Mouse (Mus musculus) forebrain, embryonic 16.5 days (tissue): ENCODE measurements at regions not wholly inside any gene's neighbourhood (a gene's known extent, or its start where the extent isn't known, plus 50 kb on each side); places are given as distances from the start of the nearest gene placed in this dataset.

Experiments
- ATAC-seq: fragments of 200-750 bp; cut with Nextera tagmentation; 2 replicates; pipeline ENCODE4 v1.8.0; 2017; ENCODE audit warnings: mild to moderate bottlenecking, moderate library complexity
- H3K27ac ChIP-seq: fragments of 300-500 bp; sonication (generic); 2 replicates; pipeline ENCODE4 v1.5.1; 2014; ENCODE audit warnings: low read length, control low read depth
- H3K27me3 ChIP-seq: fragments of 300-500 bp; sonication (generic); replicated peaks from 2 replicates; pipeline ENCODE4 v1.6.1; 2014; ENCODE audit warnings: low read length; ENCODE audit not compliant: control insufficient read depth, insufficient read depth
- H3K36me3 ChIP-seq: fragments of 300-500 bp; sonication (generic); 2 replicates; pipeline ENCODE4 v1.6.1; 2014; ENCODE audit not compliant: control insufficient read depth, insufficient read depth
- H3K4me1 ChIP-seq: fragments of 300-500 bp; sonication (generic); replicated peaks from 2 replicates; pipeline ENCODE4 v1.6.1; 2014; ENCODE audit warnings: low read length; ENCODE audit not compliant: control insufficient read depth, insufficient read depth
- H3K4me2 ChIP-seq: fragments of 300-500 bp; sonication (generic); 2 replicates; pipeline ENCODE4 v1.6.1; 2014; ENCODE audit warnings: mild to moderate bottlenecking, low read length, control low read depth
- H3K4me3 ChIP-seq: fragments of 300-500 bp; sonication (generic); replicated peaks from 2 replicates; pipeline ENCODE4 v1.5.1; 2014; ENCODE audit warnings: mild to moderate bottlenecking, low read length, control low read depth
- H3K9ac ChIP-seq: fragments of 300-500 bp; sonication (generic); replicated peaks from 2 replicates; pipeline ENCODE4 v1.6.1; 2014; ENCODE audit warnings: low read depth, low read length, control low read depth
- H3K9me3 ChIP-seq: fragments of 300-500 bp; sonication (generic); 2 replicates; pipeline ENCODE4 v1.6.1; 2016; ENCODE audit warnings: low read length; ENCODE audit not compliant: control insufficient read depth
- WGBS: fragments of 180-500 bp; shearing (Covaris S2); extraction: QIAGEN DNeasy Blood & Tissue Kit; methylation state at CpG from one replicate; pipeline ENCODE4 v1.1.7; 2014; 5-methylcytosine and 5-hydroxymethylcytosine counted together

DNA sequence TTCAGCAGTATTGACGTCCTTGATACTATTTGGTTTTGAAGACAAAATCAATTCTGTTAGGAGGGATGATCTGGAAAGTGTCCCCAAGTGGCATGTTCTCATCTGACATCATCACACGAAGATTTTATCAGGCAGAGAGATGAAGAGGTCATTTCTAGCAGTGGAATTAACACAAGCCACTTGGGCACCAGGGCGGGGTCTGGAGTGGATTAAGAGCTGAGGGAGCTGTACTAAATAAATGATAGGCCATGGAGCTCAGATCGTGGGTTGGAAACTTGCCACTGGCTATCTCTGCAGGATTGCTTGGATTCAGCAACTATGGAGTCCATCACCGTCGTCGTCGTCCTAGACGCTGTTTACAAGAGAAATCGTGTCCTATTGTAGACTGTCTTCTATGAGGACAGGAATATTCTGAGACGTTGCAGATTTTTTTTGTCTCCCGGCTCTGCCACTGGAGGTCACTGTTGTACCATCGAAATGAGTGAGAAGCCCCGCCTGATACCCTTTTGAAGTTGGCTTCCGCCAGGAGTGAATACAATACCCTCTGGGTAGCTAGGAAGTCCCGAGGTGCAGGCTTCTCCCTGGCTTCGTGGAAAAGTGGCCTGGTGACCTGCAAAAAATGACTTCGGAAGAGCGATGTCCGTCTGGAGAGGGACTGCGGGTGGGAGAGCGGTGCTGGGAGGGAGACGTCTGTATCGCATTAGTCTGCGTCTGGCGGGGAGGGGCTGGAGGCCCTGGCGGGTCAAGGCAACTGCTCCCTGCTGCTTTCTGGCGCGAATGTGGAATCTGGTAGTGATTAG is 67.1 kb upstream of the Ubash3b start:
- Histone ChIP-seq H3K4me1 (peaks cover 15% of the 10 kb centered on the region), H3K4me2 (peak overlapping the region; percentile 71), H3K4me3 (peak overlapping the region; percentile 44), H3K27ac (peak overlapping the region; percentile 85), H3K9me3 (no peaks in the 10 kb centered on the region), H3K9ac (peak overlapping the region; percentile 69), H3K27me3 (no peaks in the 10 kb centered on the region), H3K36me3 (no peaks in the 10 kb centered on the region)
- 5% methylated on average over 29 of the region's 29 CpGs for WGBS
- ATAC-seq, result peak; percentile 95

DNA sequence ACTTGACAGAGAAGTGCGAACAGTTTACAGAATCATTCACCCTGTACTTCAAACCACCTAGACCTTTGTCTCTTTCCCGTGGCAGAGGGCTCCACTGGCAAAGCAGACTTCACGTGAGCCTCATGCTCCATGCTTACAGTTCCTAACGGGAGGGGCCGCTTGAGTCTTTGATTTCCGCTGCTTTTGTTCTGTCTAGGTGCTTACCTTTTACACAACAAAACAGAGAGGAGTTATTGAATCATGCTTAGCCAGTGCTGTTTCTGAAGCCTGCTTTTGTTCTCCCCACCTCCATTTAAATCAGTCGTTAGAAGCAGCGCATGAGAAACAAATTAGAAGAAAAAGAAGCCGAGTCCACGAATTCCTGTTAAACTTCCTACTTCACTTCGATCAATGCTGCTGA is 61.9 kb upstream of the Ubash3b start:
- Histone ChIP-seq H3K27ac (no peak overlapping the region), H3K27me3 (no peaks in the 10 kb centered on the region), H3K4me3 (no peak overlapping the region), H3K9me3 (no peaks in the 10 kb centered on the region), H3K4me2 (no peak overlapping the region), H3K4me1 (peaks cover 6% of the 10 kb centered on the region), H3K9ac (no peak overlapping the region), H3K36me3 (no peaks in the 10 kb centered on the region)
- no peak; the same call in 1 of the 2 replicates for ATAC-seq
- WGBS, result 20% methylated on average over 11 of the region's 11 CpGs

DNA sequence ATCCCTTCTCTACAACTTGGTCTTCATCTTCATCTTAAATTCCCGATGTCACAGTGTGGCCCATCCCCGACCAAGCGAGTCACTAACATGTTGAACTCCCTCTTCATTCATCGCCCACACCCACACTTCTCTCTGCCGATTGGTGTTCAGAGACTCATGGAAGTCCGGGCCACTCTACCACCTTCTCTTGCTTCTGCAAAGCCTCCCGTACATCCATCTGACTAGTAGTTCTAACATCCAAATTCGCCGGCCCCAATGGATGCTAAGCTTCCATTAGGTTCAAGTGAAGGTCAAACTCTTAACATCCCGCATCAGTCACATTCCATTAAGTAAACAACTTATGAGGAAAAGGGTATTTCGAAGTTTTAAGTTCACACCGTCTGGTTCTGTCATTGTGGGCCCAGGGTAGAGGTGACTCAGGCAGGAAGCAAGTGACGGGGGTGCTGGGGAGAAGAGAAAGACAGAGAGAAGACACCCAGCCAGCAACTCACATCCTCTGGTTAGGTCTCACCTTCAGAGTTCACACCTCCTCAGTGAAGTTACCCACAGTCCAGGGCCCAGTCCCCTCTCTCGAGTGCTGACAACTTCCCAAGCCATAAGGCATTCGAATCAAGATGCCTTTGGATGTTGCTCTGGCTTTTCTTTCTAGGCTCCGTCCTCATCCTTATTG is 61.0 kb upstream of the Ubash3b start:
- Histone ChIP-seq H3K9ac (no peak overlapping the region), H3K27me3 (no peaks in the 10 kb centered on the region), H3K9me3 (no peaks in the 10 kb centered on the region), H3K36me3 (no peaks in the 10 kb centered on the region), H3K4me3 (no peak overlapping the region), H3K4me2 (no peak overlapping the region), H3K4me1 (0 out of 2 replicates have a peak, but pooled peaks cover 3% of the 10 kb centered on the region), H3K27ac (no peak overlapping the region)
- no peak for ATAC-seq
- WGBS, result 95% methylated on average over 16 of the region's 16 CpGs

DNA sequence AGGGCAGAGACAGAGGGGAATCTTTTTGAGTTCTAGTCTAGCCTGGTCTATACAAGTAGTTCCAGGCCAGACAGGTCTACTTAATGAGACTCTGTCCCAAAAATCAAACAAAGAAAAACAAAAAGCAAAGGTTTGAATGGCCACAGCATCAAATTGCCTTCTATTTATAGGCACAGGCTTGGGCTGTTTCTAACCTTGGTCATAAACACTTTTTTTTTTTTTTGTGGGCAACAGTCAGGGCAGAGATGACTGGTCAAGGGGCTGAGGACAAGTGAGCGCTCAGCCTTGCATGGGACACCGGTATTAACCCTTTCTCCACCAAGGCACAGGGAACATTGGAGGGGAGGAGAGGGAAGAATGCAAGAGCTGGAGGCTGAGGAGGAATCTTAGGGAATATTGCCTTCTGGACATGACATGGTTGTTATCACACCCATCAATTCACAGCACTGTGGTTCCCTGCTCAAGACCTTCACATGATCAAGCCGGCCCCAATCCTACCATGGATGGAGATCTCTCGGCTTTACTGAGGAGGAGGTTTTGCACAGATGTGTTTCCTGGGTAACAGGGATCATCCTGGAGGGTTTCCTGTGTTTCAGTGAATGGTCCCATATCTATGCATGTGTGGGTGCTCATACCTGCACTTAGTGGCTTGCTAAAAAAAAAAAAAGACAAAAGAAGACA is 59.8 kb upstream of the Ubash3b start:
- ATAC-seq, result no peak
- Histone ChIP-seq H3K36me3 (no peaks in the 10 kb centered on the region), H3K4me2 (no peak overlapping the region), H3K4me3 (no peak overlapping the region), H3K9me3 (no peaks in the 10 kb centered on the region), H3K4me1 (peaks cover 9% of the 10 kb centered on the region), H3K27me3 (no peaks in the 10 kb centered on the region), H3K27ac (no peak overlapping the region), H3K9ac (no peak overlapping the region)
- WGBS, result 82% methylated on average over 4 of the region's 4 CpGs

DNA sequence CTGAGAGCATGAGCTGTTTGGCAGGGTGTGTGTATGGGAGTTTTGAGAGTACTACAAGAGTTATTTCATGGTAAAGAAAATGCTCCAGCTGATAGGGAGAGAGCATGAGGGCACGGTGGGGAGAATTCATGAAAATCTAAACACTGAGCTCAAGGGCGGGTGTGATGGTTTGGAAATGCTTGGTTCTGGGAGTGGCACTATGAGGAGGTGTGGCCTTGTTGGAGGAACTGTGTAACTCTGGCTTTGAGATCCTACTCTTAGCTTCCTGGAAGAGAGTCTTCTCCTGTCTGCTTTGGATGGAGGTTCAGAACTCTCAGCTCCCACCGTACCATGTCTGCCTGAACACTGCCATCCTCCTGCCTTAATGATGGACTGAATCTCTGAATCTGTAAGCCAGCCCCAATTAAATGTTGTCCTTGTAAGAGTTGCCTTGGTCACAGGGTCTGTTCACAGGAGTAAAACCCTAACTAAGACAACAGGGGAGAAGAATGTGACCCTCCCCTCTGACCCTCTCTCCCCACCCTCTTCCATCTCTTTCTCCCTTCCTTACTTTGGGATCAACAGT is 58.7 kb upstream of the Ubash3b start:
- Histone ChIP-seq H3K4me3 (no peak overlapping the region), H3K9ac (no peak overlapping the region), H3K27me3 (no peaks in the 10 kb centered on the region), H3K4me2 (no peak overlapping the region), H3K36me3 (no peaks in the 10 kb centered on the region), H3K4me1 (peaks cover 9% of the 10 kb centered on the region), H3K9me3 (no peaks in the 10 kb centered on the region), H3K27ac (no peak overlapping the region)
- ATAC-seq, result no peak
- WGBS, result 92% methylated on average over 3 of the region's 3 CpGs

DNA sequence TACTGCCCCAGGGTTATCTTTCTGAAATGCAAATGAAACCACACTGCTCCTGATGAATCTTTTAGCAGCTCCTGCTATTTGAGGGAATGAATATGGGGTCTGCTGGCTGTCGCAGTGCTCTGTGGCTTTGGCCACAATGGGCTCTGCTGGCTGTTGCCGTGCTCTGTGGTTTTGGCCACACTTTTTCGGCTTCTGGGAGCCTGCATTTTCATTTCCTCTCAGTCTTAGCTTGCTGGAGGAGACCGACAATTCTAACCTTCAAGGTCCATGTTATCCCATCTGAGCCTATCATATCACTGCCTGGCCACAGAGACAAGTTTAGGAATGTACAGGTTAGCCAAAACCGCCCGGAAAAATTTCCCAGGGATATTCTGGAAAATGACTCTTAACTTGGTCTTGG is 57.2 kb upstream of the Ubash3b start:
- Histone ChIP-seq H3K4me1 (peaks cover 9% of the 10 kb centered on the region), H3K4me3 (no peak overlapping the region), H3K27me3 (no peaks in the 10 kb centered on the region), H3K9me3 (no peaks in the 10 kb centered on the region), H3K9ac (no peak overlapping the region), H3K27ac (no peak overlapping the region), H3K36me3 (no peaks in the 10 kb centered on the region), H3K4me2 (no peak overlapping the region)
- WGBS, result 91% methylated on average over 6 of the region's 6 CpGs
- no peak for ATAC-seq

DNA sequence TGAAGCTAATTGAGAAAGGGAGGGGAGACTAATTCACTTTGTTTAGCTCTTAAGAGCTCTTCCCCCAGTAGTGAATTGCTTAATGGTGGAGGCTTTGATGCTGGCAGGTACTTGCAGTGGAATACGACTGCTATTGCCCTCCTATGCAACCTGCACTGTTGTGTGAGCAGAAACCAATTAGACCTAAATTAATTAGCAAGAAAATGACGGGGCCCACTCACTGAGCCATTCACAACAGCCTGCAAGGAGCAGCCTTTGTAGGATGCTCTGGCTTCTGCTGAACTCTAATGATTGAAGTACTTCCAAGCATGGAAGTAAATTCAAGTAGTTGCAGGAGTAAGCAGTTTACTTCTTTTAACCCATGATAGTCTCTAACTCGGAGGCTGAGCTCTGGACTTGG is 54.8 kb upstream of the Ubash3b start:
- 0 out of 2 replicates have a peak, but pooled peaks have one; percentile 30 for ATAC-seq

DNA sequence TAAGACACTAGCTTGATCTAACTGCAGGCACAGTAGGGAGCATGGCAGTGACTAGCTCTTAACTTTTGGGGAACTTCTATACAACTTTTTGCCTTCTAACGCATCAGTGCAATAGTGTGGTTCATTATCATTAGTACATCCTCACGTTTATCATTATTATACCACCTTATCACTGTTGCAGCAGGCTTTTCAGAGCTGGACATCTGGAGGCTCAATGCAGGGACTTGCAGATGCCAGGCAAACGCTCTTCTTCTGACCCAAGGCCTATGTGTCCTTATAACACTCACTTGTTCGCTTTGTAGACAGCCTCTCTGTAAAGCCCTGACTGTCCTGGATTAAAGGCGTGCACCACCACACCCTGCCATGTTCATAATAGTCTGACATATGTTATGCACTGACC is 53.5 kb upstream of the Ubash3b start:
- H3K4me2 ChIP-seq, result no peak overlapping the region
- no peaks in the 10 kb centered on the region for H3K36me3 ChIP-seq

More for the DNA sequence above, 54.8 kb upstream of the Ubash3b start:
- Histone ChIP-seq H3K9ac (no peak overlapping the region), H3K27ac (no peak overlapping the region), H3K27me3 (no peaks in the 10 kb centered on the region), H3K9me3 (no peaks in the 10 kb centered on the region), H3K4me1 (peaks cover 26% of the 10 kb centered on the region), H3K36me3 (no peaks in the 10 kb centered on the region), H3K4me3 (no peak overlapping the region), H3K4me2 (peak overlapping the region; percentile 3; the same call in 1 of the 2 replicates)
- WGBS, result 7% methylated on average over 3 of the region's 3 CpGs

DNA sequence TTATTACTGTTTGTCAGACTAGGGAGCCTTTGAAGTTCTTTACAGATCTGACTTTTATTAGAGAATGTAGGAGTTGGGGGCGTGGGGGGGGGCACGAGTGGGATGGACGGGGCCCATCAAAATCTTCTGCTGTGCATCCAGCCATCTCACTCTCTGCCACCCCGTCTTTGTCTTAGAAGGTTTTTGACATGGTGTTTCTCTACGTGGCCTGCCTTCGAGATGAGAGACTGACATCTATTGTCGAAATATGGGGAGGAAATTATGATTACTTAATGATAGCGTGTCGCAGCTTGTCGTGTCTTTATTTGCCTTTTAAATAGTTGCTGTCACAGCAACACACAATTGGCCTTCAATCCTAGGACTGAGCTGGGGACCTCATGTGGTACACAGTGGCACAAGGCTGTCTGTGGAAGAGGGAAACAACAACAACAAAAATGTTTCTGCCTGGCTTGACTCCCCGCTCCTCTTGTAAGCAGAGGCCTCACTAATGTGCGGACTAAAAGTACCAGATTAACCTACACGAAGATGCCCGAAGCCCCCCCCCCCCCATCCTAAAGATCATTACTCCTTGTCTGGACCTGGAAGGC is 51.5 kb upstream of the Ubash3b start:
- Histone ChIP-seq H3K9ac (peak overlapping the region; percentile 38; the same call in 1 of the 2 replicates), H3K4me2 (peak overlapping the region; percentile 43), H3K4me3 (no peak overlapping the region), H3K27me3 (no peaks in the 10 kb centered on the region), H3K9me3 (no peaks in the 10 kb centered on the region), H3K4me1 (peaks cover 26% of the 10 kb centered on the region), H3K36me3 (no peaks in the 10 kb centered on the region), H3K27ac (peak overlapping the region; percentile 71)
- WGBS, result 38% methylated on average over 14 of the region's 14 CpGs
- ATAC-seq, result peak; percentile 58

More for the DNA sequence above, 53.5 kb upstream of the Ubash3b start:
- ATAC-seq, result no peak
- Histone ChIP-seq H3K9me3 (no peaks in the 10 kb centered on the region), H3K9ac (no peak overlapping the region), H3K4me3 (no peak overlapping the region), H3K27ac (no peak overlapping the region), H3K27me3 (no peaks in the 10 kb centered on the region), H3K4me1 (peaks cover 26% of the 10 kb centered on the region)
- WGBS, result 92% methylated on average over 5 of the region's 5 CpGs
